Mouse (Mus musculus) E14TG2a.4 (cell line): ENCODE measurements around the gene Tcl1b2.

Experiments
- H3K27me3 ChIP-seq: 2 replicates; pipeline ENCODE4 v1.6.1; 2014; ENCODE audit warnings: low read length, control low read depth; ENCODE audit not compliant: insufficient read depth
- H3K36me3 ChIP-seq: 2 replicates; pipeline ENCODE4 v1.6.1; 2014; ENCODE audit warnings: low read length, control low read depth; ENCODE audit not compliant: insufficient read depth
- H3K4me1 ChIP-seq: replicated peaks from 2 replicates; pipeline ENCODE4 v1.6.1; 2014; ENCODE audit warnings: low read depth, low read length, control low read depth
- H3K4me3 ChIP-seq: replicated peaks from 2 replicates; pipeline ENCODE4 v1.5.1; 2014; ENCODE audit warnings: mild to moderate bottlenecking, low read length
- H3K9me3 ChIP-seq: 2 replicates; pipeline ENCODE4 v1.6.1; 2014; ENCODE audit warnings: low read length, control low read depth
- CTCF ChIP-seq: conservative IDR thresholded peaks from 2 replicates; pipeline ENCODE4 v1.5.1; 2014; ENCODE audit warnings: low read length
- NANOG ChIP-seq: IDR thresholded peaks from 2 replicates; pipeline ENCODE4 v1.6.1; 2014; ENCODE audit warnings: borderline replicate concordance, low read length, mixed read lengths
- POU5F1 ChIP-seq: IDR thresholded peaks from 2 replicates; pipeline ENCODE4 v1.6.1; 2014; ENCODE audit warnings: low read length, borderline replicate concordance

Tcl1b2 gene

DNA sequence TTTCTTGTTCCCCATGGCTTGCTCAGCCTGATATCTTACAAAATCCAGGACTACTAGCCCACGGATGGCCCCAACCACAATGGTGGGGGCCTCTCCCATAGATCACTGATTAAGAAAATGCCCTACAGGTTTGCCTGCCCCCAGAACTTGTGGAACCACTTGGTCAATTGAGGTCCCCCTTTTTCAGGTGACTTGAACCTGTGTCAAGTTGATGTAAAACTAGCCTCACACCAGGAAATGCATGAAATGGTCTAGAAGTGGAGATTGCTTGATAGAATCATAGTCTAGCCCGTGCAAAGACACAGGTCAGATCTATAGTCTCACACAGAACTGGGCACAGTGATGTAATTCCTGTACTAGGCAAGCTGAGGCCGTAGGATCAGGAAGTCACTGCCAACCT lies at the start of gene Tcl1b2:
Gene Tcl1b2 (plus strand): TSS at position 301 of the 400 bp plus-strand sequence.
- Histone ChIP-seq H3K4me3 (no peak within 1 kb of the TSS), H3K9me3 (peaks cover 3% of the 10 kb centered on the region; the same call in 1 of the 2 replicates), H3K36me3 (no peaks in the 10 kb centered on the region), H3K4me1 (no peaks in the 10 kb centered on the region), H3K27me3 (no peaks in the 10 kb centered on the region)
- TF ChIP-seq POU5F1 (no peak), CTCF (no peak), NANOG (no peak)

- H3K4me1 ChIP-seq: peaks cover 73% of the 10 kb centered on the region
- 0 out of 2 replicates have a peak overlapping the region, but pooled peaks have one; percentile 17 for H3K4me3 ChIP-seq
- no peak for TF ChIP-seq POU5F1
- TF ChIP-seq NANOG: no peak
- TF ChIP-seq CTCF: no peak
- H3K36me3 ChIP-seq: no peaks in the 10 kb centered on the region
- peaks cover 51% of the 10 kb centered on the region for H3K27me3 ChIP-seq
- H3K9me3 ChIP-seq: no peaks in the 10 kb centered on the region
Measured at GRCm38 (mm10) chr12:105099466-105100044, 46.3 kb upstream of the Tcl1b2 start.

GRCm38 (mm10) chr12:105102901-105103300 lies 42.9 kb upstream of the Tcl1b2 start:
- no peak overlapping the region for H3K4me3 ChIP-seq
- TF ChIP-seq NANOG: no peak
- no peak for TF ChIP-seq POU5F1
- no peak for TF ChIP-seq CTCF
- H3K9me3 ChIP-seq: no peaks in the 10 kb centered on the region
- no peaks in the 10 kb centered on the region for H3K36me3 ChIP-seq
- H3K27me3 ChIP-seq: peaks cover 35% of the 10 kb centered on the region
- H3K4me1 ChIP-seq: peaks cover 72% of the 10 kb centered on the region

DNA sequence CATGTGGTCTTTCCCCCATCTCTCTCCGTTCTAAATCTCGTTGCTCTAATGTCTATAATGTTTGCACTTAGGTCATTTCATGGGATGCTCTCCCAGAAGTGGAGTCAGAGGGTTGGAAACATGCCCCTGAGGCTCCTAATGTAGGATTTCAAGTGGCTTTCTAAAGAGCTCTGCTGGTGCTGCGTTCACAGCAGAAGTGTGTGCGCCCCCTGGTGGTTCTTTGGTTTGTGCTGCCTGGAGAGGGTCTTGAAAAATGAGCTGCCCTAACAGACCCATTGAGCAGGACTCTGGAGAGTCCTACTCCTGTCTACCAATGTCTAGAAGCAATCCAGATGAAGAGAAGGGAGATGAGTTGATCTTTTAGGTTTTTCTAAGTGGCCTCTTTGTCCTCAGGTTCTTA lies 41.8 kb upstream of the Tcl1b2 start:
- TF ChIP-seq NANOG (no peak), CTCF (peak; percentile 87)
- Histone ChIP-seq H3K4me3 (no peak overlapping the region), H3K36me3 (no peaks in the 10 kb centered on the region), H3K9me3 (no peaks in the 10 kb centered on the region), H3K27me3 (peaks cover 27% of the 10 kb centered on the region), H3K4me1 (peaks cover 62% of the 10 kb centered on the region)

- TF ChIP-seq CTCF: no peak
- TF ChIP-seq POU5F1: no peak
- TF ChIP-seq NANOG: no peak
Measured at GRCm38 (mm10) chr12:105105326-105105725, 40.5 kb upstream of the Tcl1b2 start.

GRCm38 (mm10) chr12:105108856-105109255 lies 37.0 kb upstream of the Tcl1b2 start:
- Histone ChIP-seq H3K27me3 (0 out of 2 replicates have a peak, but pooled peaks cover 4% of the 10 kb centered on the region), H3K36me3 (no peaks in the 10 kb centered on the region), H3K4me3 (no peak overlapping the region), H3K9me3 (no peaks in the 10 kb centered on the region), H3K4me1 (peaks cover 53% of the 10 kb centered on the region)
- TF ChIP-seq NANOG (no peak), CTCF (no peak), POU5F1 (no peak)

More at GRCm38 (mm10) chr12:105105326-105105725, 40.5 kb upstream of the Tcl1b2 start:
- Histone ChIP-seq H3K9me3 (no peaks in the 10 kb centered on the region), H3K4me1 (peaks cover 58% of the 10 kb centered on the region), H3K4me3 (no peak overlapping the region), H3K36me3 (no peaks in the 10 kb centered on the region), H3K27me3 (peaks cover 23% of the 10 kb centered on the region)

GRCm38 (mm10) chr12:105109406-105109805 lies 36.4 kb upstream of the Tcl1b2 start:
- H3K4me1 ChIP-seq: peaks cover 55% of the 10 kb centered on the region
- H3K4me3 ChIP-seq: no peak overlapping the region
- H3K36me3 ChIP-seq: no peaks in the 10 kb centered on the region
- H3K9me3 ChIP-seq: no peaks in the 10 kb centered on the region
- TF ChIP-seq CTCF (no peak), POU5F1 (no peak), NANOG (no peak)
- H3K27me3 ChIP-seq: 0 out of 2 replicates have a peak, but pooled peaks cover 4% of the 10 kb centered on the region

DNA sequence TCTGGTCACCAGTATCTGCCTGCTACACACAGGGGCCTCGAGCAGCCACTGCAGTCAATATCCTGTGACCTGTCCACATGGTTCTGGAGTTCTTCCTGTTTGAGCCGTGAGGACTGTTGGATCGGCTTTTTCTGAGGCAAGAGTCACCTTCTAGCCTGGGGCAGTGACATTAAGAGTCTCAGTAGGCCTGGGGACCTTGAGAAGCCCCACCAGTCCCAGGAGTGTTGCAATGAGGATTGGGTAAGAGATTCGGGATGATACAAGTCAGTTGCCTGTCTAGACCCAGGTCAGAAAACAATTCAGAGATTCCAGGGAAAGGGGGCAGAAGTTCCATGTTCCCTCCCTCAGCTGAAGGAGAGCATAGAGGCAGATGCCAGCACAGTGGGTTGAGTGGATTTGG lies 36.0 kb upstream of the Tcl1b2 start:
- H3K36me3 ChIP-seq: no peaks in the 10 kb centered on the region
- H3K4me3 ChIP-seq: no peak overlapping the region
- no peaks in the 10 kb centered on the region for H3K9me3 ChIP-seq
- peaks cover 57% of the 10 kb centered on the region for H3K4me1 ChIP-seq
- H3K27me3 ChIP-seq: 0 out of 2 replicates have a peak, but pooled peaks cover 4% of the 10 kb centered on the region
- TF ChIP-seq CTCF (no peak), NANOG (no peak), POU5F1 (no peak)
